Mouse (Mus musculus) liver, postnatal 0 days (tissue): ENCODE data around the gene Aff3.

Experiments
- CTCF ChIP-seq: sonication (generic); IDR thresholded peaks from 2 replicates; pipeline ENCODE4 v1.5.1; 2016; ENCODE audit warnings: antibody characterized with exemption, low read depth
- EP300 ChIP-seq: IDR thresholded peaks from 2 replicates; pipeline ENCODE4 v1.6.1; 2016; ENCODE audit warnings: antibody characterized with exemption, low read depth, mild to moderate bottlenecking

DNA sequence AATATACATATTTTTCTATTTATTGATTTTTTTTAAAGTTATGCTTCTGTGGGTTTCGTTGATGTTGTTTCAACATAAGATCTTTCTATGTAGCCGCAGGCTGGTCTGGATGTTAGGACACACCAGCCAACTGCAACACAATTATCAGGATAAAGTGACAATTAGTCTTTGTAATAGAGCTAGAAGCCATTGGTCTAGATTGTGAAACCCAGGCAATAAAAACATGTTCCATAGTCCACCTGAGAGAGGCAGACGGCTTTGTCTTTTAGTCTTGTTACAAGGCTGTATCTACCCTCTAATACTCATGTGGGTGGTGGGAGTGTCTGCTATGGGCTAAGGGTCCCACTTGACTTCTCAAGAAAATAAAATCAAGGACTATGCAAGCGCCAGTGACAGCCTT is 518.7 kb downstream of the Aff3 start:
- TF ChIP-seq CTCF = no peak
- no peak for TF ChIP-seq EP300
